Mouse (Mus musculus): ENCODE data around the gene Dph2. TPM values are rescaled to one million over a fixed set of nuclear protein-coding genes. Genes with fewer than 3 reads are reported as not detected.

The Dph2 gene
- 27.1 and 27.5 TPM in 2 replicates for polyA plus RNA-seq (2016; fragmentation: Nextera tagmentation; extraction: Ambion mirVana)

DNA sequence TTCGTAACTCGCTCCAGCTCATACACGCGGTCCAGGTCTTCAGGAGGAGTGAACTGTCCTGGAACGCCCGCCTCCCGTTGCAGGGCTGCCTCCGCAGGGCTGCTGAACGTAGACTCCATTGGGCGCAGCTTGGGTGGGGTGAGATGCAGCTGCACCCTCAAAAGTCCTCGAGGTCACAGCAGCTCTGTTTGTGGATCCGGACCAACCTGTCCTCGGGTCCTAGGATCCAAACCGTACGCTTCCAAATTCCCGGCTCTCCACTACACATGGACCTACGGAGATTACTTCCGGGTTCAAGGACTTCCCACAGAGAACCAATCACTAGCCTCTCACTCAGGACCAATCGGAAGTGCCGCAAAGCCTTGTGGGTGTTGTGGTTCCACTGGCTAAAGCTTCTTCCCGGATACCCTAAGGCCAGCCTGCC lies at the start of gene Dph2:
Gene Dph2 (minus strand): TSS at position 295 of the 424 bp plus-strand sequence.
- peak; percentile 82 for DNase-seq (ENCODE audit: low spot score)
- Histone ChIP-seq H3K27ac (peak within 1 kb of the TSS; percentile 36; the same call in 1 of the 2 replicates), H3K36me3 (peaks cover 55% of the 10 kb centered on the region), H3K9me3 (no peaks in the 10 kb centered on the region), H3K4me1 (replicated peaks) (peaks cover 27% of the 10 kb centered on the region), H3K4me3 (peak within 1 kb of the TSS; percentile 76), H3K27me3 (ENCODE audit: insufficient read depth, poor library complexity, severe bottlenecking) (no peaks in the 10 kb centered on the region)
- under 1% methylated on average over 21 of the region's 21 CpGs for WGBS

GRCm38 (mm10) chr4:117936964-117937363 lies 45.1 kb upstream of the Dph2 start:
- Histone ChIP-seq H3K36me3 (peaks cover 32% of the 10 kb centered on the region), H3K27ac (no peak overlapping the region), H3K4me1 (replicated peaks) (no peaks in the 10 kb centered on the region), H3K9me3 (no peaks in the 10 kb centered on the region), H3K27me3 (ENCODE audit: insufficient read depth, poor library complexity, severe bottlenecking) (no peaks in the 10 kb centered on the region), H3K4me3 (no peak overlapping the region)
- 94% methylated on average over 5 of the region's 5 CpGs for WGBS
- no peak for DNase-seq (ENCODE audit: low spot score)

- Histone ChIP-seq H3K4me1 (replicated peaks) (peaks cover 10% of the 10 kb centered on the region), H3K36me3 (peaks cover 12% of the 10 kb centered on the region; the same call in 1 of the 2 replicates), H3K27ac (no peak overlapping the region), H3K27me3 (ENCODE audit: insufficient read depth, poor library complexity, severe bottlenecking) (peaks cover 27% of the 10 kb centered on the region), H3K9me3 (no peaks in the 10 kb centered on the region), H3K4me3 (no peak overlapping the region)
- WGBS = 85% methylated on average over 4 of the region's 4 CpGs
- no peak for DNase-seq (ENCODE audit: low spot score)
Observed at GRCm38 (mm10) chr4:117934081-117934480, 42.2 kb upstream of the Dph2 start.

DNA sequence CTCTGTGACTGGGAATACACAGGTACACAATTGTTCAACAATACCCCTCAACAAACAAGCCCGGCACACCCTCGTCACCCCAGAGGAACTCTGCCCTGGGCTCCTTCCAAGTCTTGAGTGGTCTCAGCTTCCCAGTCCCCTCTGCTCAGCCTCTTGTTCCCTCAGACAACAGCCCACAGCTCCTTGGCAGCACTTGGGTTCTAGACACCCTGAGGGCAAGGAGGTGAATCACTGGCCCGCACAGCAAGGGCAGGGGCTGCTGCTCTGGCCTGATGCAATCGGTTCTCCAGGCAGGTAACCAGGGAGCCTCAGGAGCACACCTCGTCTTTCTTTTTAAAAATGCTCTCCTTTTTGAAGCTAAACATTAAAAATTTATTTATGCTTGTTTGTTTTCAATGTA lies 41.4 kb upstream of the Dph2 start:
- H3K4me1 ChIP-seq (replicated peaks) = peaks cover 19% of the 10 kb centered on the region
- H3K9me3 ChIP-seq = no peaks in the 10 kb centered on the region
- peaks cover 35% of the 10 kb centered on the region for H3K27me3 ChIP-seq (ENCODE audit: insufficient read depth, poor library complexity, severe bottlenecking)
- 91% methylated on average over 5 of the region's 5 CpGs for WGBS
- no peak for DNase-seq (ENCODE audit: low spot score)
- no peak overlapping the region for H3K4me3 ChIP-seq
- H3K36me3 ChIP-seq = peaks cover 10% of the 10 kb centered on the region; the same call in 1 of the 2 replicates
- no peak overlapping the region for H3K27ac ChIP-seq

DNA sequence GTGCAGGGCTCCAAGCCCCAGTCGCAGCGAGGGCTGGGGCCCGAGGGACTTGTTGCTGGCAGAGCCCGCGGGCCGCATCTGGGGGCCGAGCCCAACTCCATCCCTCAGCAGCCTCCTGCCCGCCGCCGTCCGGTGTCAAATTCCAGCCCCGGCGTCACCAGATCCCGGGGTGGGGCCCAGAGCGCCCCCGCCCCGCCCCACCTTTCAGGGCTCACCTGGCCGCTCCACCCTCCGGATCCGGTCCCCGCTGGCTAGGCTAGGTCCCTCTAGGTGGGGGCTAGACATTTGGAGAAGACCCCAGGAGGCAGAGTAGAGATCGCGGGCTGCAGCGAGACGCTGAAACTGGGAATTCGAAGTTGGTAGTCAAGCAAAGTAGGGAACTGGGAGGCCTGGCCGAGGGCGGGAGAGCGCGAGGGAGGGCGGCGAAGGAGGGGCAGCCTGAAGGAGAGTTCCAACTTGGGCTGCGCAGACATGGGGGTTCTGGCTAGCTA lies 37.6 kb upstream of the Dph2 start, which contains the start of gene Artn:
Gene Artn (minus strand): TSS at position 373 of the 491 bp plus-strand sequence.
- Histone ChIP-seq H3K4me3 (peak within 1 kb of the TSS; percentile 53), H3K9me3 (no peaks in the 10 kb centered on the region), H3K4me1 (replicated peaks) (peaks cover 38% of the 10 kb centered on the region), H3K36me3 (0 out of 2 replicates have a peak, but pooled peaks cover 8% of the 10 kb centered on the region), H3K27ac (peak within 1 kb of the TSS; percentile 64; the same call in 1 of the 2 replicates), H3K27me3 (ENCODE audit: insufficient read depth, poor library complexity, severe bottlenecking) (peaks cover 73% of the 10 kb centered on the region)
- DNase-seq (ENCODE audit: low spot score) = peak; percentile 55
- under 1% methylated on average over 33 of the region's 33 CpGs for WGBS

- H3K4me1 ChIP-seq (replicated peaks) = peaks cover 38% of the 10 kb centered on the region
- WGBS = 4% methylated on average over 13 of the region's 13 CpGs
- H3K36me3 ChIP-seq = 0 out of 2 replicates have a peak, but pooled peaks cover 8% of the 10 kb centered on the region
- DNase-seq (ENCODE audit: low spot score) = peak; percentile 54
- H3K9me3 ChIP-seq = no peaks in the 10 kb centered on the region
- peak overlapping the region; percentile 64; the same call in 1 of the 2 replicates for H3K27ac ChIP-seq
- peaks cover 80% of the 10 kb centered on the region for H3K27me3 ChIP-seq (ENCODE audit: insufficient read depth, poor library complexity, severe bottlenecking)
- H3K4me3 ChIP-seq = peak overlapping the region; percentile 53
Observed at GRCm38 (mm10) chr4:117928699-117929241, 36.9 kb upstream of the Dph2 start.

GRCm38 (mm10) chr4:117928234-117928633 lies 36.4 kb upstream of the Dph2 start:
- H3K4me1 ChIP-seq (replicated peaks) = peaks cover 38% of the 10 kb centered on the region
- peaks cover 85% of the 10 kb centered on the region for H3K27me3 ChIP-seq (ENCODE audit: insufficient read depth, poor library complexity, severe bottlenecking)
- no peak overlapping the region for H3K27ac ChIP-seq
- 12% methylated on average over 6 of the region's 6 CpGs for WGBS
- 0 out of 2 replicates have a peak, but pooled peaks cover 8% of the 10 kb centered on the region for H3K36me3 ChIP-seq
- 0 out of 2 replicates have a peak overlapping the region, but pooled peaks have one; percentile 53 for H3K4me3 ChIP-seq
- no peaks in the 10 kb centered on the region for H3K9me3 ChIP-seq
- peak; percentile 80 for DNase-seq (ENCODE audit: low spot score)

DNA sequence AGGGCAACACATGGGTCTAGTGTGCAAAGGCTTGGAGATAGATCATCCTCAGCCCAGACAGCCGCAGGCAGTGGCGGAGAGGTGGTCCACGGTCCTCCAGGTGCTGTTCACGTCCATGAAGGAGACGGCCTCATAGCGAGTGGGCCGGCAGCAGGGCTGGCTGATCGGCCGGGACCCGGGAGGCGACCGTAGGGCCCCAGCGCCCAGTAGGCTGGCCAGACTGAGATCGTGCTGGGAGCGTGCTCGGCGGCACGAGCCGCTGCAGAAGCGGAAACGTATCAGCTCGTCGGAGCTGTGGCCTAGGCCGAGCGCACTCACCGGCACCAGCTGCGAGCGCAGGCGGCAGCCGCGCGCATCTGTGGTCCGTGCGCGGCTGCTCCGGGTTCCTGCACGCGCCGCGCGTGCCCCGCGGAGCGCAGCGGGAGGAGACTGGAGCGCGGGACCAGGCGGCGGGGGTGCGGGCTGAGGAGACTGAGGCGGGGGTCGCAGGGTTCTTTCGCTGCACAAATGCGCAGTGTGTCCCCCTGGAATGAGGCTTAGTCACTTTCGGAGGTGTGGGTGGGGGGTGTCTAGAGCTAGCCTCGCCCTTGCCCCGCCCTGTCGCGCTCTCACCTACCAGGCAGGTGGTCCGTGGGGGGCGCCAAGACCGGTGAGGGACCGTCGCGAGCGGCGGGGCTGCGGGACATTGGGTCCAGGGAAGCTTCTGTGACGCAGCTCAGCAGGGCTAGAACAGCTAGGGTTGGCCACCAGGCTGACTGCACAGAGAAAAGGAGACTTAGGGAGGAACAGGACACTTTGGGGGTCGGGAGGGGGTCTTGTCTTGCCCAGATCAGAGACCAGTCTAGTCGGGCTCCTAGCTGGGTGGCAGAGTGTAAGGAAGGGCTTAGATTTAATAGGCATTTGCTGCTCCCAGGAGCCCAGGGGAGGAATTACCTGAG lies 35.0 kb upstream of the Dph2 start:
- H3K27me3 ChIP-seq (ENCODE audit: insufficient read depth, poor library complexity, severe bottlenecking) = peaks cover 89% of the 10 kb centered on the region

DNA sequence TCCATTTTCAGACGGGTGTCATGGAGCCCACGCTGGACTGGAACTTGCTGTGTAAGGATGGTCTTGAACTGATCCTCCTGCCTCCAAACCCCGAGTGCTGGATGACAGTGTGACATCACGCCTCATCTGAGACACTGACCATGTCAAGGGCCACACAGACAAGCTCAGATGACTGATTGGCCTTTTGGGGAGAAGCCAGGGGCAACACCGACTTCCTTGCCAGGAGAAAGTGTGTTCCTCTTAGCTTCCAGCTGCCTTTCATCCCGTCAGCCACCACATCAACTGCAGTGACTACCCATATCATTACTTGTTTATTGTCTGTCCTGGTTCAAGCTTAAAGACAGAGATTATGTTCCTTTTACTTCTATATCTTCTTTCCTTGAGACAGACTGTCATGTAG lies 33.1 kb upstream of the Dph2 start:
- WGBS = 73% methylated on average over 5 of the region's 6 CpGs
- no peak for DNase-seq (ENCODE audit: low spot score)
- Histone ChIP-seq H3K27me3 (ENCODE audit: insufficient read depth, poor library complexity, severe bottlenecking) (peaks cover 73% of the 10 kb centered on the region), H3K9me3 (no peaks in the 10 kb centered on the region), H3K4me1 (replicated peaks) (peaks cover 36% of the 10 kb centered on the region), H3K4me3 (no peak overlapping the region), H3K27ac (no peak overlapping the region), H3K36me3 (no peaks in the 10 kb centered on the region)

More for the DNA sequence above, 35.0 kb upstream of the Dph2 start:
- WGBS = 1% methylated on average over 71 of the region's 71 CpGs
- H3K36me3 ChIP-seq = no peaks in the 10 kb centered on the region
- H3K9me3 ChIP-seq = no peaks in the 10 kb centered on the region
- peaks cover 38% of the 10 kb centered on the region for H3K4me1 ChIP-seq (replicated peaks)
- peak overlapping the region; percentile 63 for H3K4me3 ChIP-seq
- peak; percentile 58 for DNase-seq (ENCODE audit: low spot score)
- H3K27ac ChIP-seq = peak overlapping the region; percentile 47

DNA sequence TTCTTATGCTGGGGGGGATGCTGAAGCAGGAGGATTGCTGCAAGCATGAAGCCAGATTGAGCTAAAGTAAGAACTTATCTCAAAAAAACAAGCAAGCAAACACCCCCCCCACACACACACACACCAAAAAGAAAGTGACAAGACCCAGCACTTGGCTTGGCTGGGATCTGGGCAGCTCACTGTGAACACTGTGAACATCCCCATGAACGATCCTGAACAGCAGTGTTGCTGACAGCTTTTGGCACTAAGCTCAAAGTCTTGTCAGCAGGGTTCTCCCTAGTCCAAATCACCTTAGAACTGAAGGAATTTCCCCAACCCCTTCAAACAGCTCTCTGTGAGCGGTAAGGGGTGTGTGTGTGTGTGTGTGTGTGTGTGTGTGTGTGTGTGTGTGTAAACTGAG lies 31.6 kb upstream of the Dph2 start:
- H3K4me3 ChIP-seq = no peak overlapping the region
- WGBS = 69% methylated on average over 2 of the region's 2 CpGs
- peaks cover 59% of the 10 kb centered on the region for H3K27me3 ChIP-seq (ENCODE audit: insufficient read depth, poor library complexity, severe bottlenecking)

DNA sequence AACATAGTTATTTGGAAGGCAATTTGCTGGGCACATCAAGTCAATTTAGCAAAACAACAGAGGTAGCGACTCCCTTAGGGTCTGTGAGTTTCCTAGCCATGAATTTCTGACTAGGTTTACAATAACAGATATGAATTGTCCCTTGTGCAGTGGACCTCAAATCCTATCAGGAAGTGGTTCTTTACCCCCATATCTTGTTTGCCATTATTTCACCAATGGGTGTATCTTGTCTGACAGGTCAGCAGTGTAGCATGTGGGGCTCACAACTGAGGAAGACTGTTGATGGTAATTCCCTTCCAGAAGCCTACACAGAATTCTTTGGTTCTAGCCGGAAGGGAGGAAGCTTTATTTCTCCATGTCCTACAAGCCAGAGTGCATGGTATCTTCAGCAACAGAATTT lies 29.5 kb upstream of the Dph2 start:
- no peak for DNase-seq (ENCODE audit: low spot score)
- H3K36me3 ChIP-seq = no peaks in the 10 kb centered on the region
- H3K27me3 ChIP-seq (ENCODE audit: insufficient read depth, poor library complexity, severe bottlenecking) = peaks cover 38% of the 10 kb centered on the region
- 90% methylated on average over 2 of the region's 2 CpGs for WGBS
- no peak overlapping the region for H3K27ac ChIP-seq
- H3K4me1 ChIP-seq (replicated peaks) = peaks cover 5% of the 10 kb centered on the region; the same call in 1 of the 2 replicates
- no peaks in the 10 kb centered on the region for H3K9me3 ChIP-seq
- H3K4me3 ChIP-seq = no peak overlapping the region

More for the DNA sequence above, 31.6 kb upstream of the Dph2 start:
- Histone ChIP-seq H3K4me1 (replicated peaks) (peaks cover 22% of the 10 kb centered on the region), H3K36me3 (no peaks in the 10 kb centered on the region), H3K27ac (no peak overlapping the region), H3K9me3 (no peaks in the 10 kb centered on the region)
- no peak for DNase-seq (ENCODE audit: low spot score)

GRCm38 (mm10) chr4:117918762-117919161 lies 26.9 kb upstream of the Dph2 start:
- Histone ChIP-seq H3K27ac (no peak overlapping the region), H3K9me3 (no peaks in the 10 kb centered on the region), H3K36me3 (no peaks in the 10 kb centered on the region), H3K27me3 (ENCODE audit: insufficient read depth, poor library complexity, severe bottlenecking) (peaks cover 12% of the 10 kb centered on the region), H3K4me1 (replicated peaks) (peaks cover 22% of the 10 kb centered on the region), H3K4me3 (no peak overlapping the region)
- WGBS = 89% methylated on average over 5 of the region's 5 CpGs
- DNase-seq (ENCODE audit: low spot score) = no peak

Measured in hindbrain, embryonic 10.5 days (tissue).